Mouse (Mus musculus): Measurements from ENCODE around the gene Cul5. TPM values are rescaled to one million over a fixed set of nuclear protein-coding genes. Genes with fewer than 3 reads are reported as not detected.
A peak's percentile ranks its signal among the peaks of the same experiment; 100 is the strongest.

Cul5 gene
- polyA plus RNA-seq, 1 experiment from 2014 or later: 47.8 TPM

DNA sequence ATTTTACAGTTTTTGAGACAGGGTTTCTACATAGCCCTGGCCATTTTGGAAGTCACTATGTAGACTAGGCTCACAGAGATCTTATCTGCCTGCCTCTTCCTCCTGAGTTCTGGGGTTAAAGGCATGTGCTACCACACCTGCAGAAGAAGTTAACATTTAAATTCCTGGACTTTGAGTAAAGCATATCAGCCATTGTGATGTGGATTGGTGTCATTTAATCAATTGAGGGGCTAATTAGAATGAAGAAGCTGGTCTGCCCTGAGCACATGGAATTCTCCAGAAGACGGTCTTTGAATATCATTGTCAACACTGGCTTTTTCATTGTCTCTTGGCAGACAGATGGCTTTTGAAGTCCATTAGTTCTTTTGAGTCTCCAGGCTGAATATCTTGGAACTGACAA is 11.0 kb upstream of the Cul5 start:
- Histone ChIP-seq H3K27ac (ENCODE audit: low read depth, low read length) (no peak overlapping the region), H3K27me3 (ENCODE audit: control insufficient read depth, insufficient read depth, low read length) (no peaks in the 10 kb centered on the region), H3K4me3 (ENCODE audit: low read depth, low read length) (no peak overlapping the region), H3K4me2 (ENCODE audit: low read depth, low read length, severe bottlenecking) (no peak overlapping the region), H3K36me3 (ENCODE audit: control insufficient read depth, insufficient read depth, low read length) (no peaks in the 10 kb centered on the region), H3K9me3 (ENCODE audit: control insufficient read depth, low read length) (no peaks in the 10 kb centered on the region), H3K9ac (ENCODE audit: low read length) (no peak overlapping the region), H3K4me1 (replicated peaks; ENCODE audit: control insufficient read depth, insufficient read depth, low read length) (no peaks in the 10 kb centered on the region)
- 87% methylated on average over 1 of the region's 1 CpGs for WGBS
- no peak for DNase-seq (ENCODE audit: low spot score)
- no peak for ATAC-seq (replicated peaks; ENCODE audit: low FRiP score)

DNA sequence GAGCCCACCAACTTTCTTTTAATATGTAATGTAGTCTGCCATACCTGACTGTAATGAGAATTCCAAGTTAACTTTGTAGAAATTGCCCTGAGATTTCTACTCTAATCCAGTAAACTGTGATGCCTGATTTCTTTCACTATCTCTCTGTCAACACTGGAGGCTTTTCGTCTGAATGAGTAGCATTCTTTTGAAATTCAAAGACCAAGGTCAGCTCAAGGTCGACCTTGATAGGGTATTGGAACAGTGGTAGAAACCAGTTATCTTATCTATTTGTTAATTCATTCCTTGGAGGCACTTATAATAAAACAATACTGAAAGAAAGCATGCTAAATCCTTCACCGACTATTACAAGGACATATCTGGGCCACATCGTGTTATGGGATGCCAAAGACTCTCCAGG is 7.1 kb upstream of the Cul5 start:
- Histone ChIP-seq H3K4me2 (ENCODE audit: low read depth, low read length, severe bottlenecking) (no peak overlapping the region), H3K4me3 (ENCODE audit: low read depth, low read length) (no peak overlapping the region), H3K27ac (ENCODE audit: low read depth, low read length) (no peak overlapping the region), H3K27me3 (ENCODE audit: control insufficient read depth, insufficient read depth, low read length) (no peaks in the 10 kb centered on the region), H3K4me1 (replicated peaks; ENCODE audit: control insufficient read depth, insufficient read depth, low read length) (no peaks in the 10 kb centered on the region), H3K9ac (ENCODE audit: low read length) (no peak overlapping the region), H3K36me3 (ENCODE audit: control insufficient read depth, insufficient read depth, low read length) (no peaks in the 10 kb centered on the region), H3K9me3 (ENCODE audit: control insufficient read depth, low read length) (no peaks in the 10 kb centered on the region)
- ATAC-seq (replicated peaks; ENCODE audit: low FRiP score): no peak
- no peak for DNase-seq (ENCODE audit: low spot score)
- whole genome bisulfite sequencing: 74% methylated on average over 4 of the region's 4 CpGs

DNA sequence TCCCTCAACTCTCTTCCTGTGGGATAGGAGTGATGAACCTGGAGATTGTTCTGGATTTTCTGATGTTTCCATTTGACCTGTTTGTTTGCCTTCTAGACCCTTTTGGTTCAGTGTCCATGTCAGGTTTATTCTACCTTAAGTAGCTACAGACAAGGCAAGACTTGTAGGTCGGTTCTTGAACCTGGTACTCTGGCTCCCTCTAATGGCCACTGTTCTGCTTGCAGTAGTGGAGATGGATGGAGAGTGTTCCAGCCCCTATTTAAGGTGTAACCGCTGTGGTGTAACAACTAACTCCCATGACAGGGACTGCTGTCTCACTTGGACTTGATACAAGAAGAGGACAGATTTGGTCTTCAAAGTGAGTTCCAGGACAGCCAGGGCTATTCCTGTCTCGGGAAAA is 3.8 kb upstream of the Cul5 start:
- Histone ChIP-seq H3K27ac (ENCODE audit: low read depth, low read length) (no peak overlapping the region), H3K4me2 (ENCODE audit: low read depth, low read length, severe bottlenecking) (no peak overlapping the region), H3K27me3 (ENCODE audit: control insufficient read depth, insufficient read depth, low read length) (no peaks in the 10 kb centered on the region), H3K4me1 (replicated peaks; ENCODE audit: control insufficient read depth, insufficient read depth, low read length) (no peaks in the 10 kb centered on the region), H3K4me3 (ENCODE audit: low read depth, low read length) (no peak overlapping the region), H3K9ac (ENCODE audit: low read length) (no peak overlapping the region), H3K9me3 (ENCODE audit: control insufficient read depth, low read length) (no peaks in the 10 kb centered on the region), H3K36me3 (ENCODE audit: control insufficient read depth, insufficient read depth, low read length) (no peaks in the 10 kb centered on the region)
- peak; percentile 75 for DNase-seq (ENCODE audit: low spot score)
- WGBS: 14% methylated on average over 3 of the region's 3 CpGs
- ATAC-seq (replicated peaks; ENCODE audit: low FRiP score): peak; percentile 51; the same call in 1 of the 2 replicates

DNA sequence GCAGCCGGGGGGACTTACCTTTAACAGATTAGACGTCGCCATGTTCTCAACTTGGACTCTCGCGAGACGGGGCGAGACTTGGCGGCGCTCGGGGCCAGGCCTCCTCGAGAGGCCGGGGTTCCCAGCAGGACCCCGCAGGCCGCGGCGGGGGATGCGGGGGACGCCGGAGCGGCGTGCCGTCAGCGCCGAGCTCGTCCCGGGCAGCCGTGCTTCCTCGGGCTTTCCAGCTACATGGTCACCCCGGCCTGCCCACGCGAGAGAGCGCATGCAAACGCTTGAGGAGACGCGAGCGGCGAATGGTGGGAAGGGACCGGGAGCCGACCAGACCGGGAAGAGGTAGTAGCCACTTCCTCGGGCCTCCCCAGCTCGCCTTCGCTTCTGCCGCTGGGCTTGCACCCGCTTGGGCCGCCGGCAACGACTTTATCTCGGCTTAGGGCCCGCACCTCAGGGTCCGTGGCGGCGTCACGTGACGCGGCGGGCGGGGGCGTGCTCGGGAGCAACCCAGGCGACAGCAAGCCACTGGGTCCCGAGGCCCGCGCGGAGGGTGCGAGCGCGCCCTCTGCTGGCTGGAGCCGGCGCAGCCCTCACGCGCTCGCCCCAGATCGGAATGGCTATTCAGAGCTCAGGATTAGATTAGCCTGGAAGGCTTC is 2.7 kb downstream of the Cul5 start:
- WGBS: under 1% methylated on average over 70 of the region's 74 CpGs
- Histone ChIP-seq H3K9me3 (ENCODE audit: control insufficient read depth, low read length) (no peaks in the 10 kb centered on the region), H3K4me1 (replicated peaks; ENCODE audit: control insufficient read depth, insufficient read depth, low read length) (peaks cover 3% of the 10 kb centered on the region; the same call in 1 of the 2 replicates), H3K27me3 (ENCODE audit: control insufficient read depth, insufficient read depth, low read length) (no peaks in the 10 kb centered on the region), H3K4me3 (ENCODE audit: low read depth, low read length) (peak overlapping the region; percentile 91), H3K27ac (ENCODE audit: low read depth, low read length) (peak overlapping the region; percentile 91), H3K4me2 (ENCODE audit: low read depth, low read length, severe bottlenecking) (peak overlapping the region; percentile 77), H3K36me3 (ENCODE audit: control insufficient read depth, insufficient read depth, low read length) (no peaks in the 10 kb centered on the region), H3K9ac (ENCODE audit: low read length) (peak overlapping the region; percentile 98)
- ATAC-seq (replicated peaks; ENCODE audit: low FRiP score) (peak; percentile 97), DNase-seq (ENCODE audit: low spot score) (peak; percentile 95)

DNA sequence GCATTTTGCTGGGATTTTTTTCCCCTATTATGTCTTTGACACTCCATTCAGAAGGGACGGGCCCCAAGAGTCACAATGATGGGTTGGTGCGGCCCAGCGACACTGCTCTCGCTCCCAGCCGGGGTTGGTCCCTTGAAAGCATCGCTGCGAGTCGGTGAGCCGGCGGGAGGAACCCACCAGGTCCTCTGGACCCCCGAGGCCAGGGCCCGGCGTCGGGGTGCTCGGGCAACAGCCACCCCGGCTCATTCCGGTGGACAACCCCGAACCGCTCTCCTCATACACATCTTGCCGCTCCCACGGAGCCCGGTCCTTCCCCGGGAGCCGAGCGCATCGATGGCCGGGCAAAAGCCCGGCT is 3.2 kb downstream of the Cul5 start:
- DNase-seq (ENCODE audit: low spot score) (no peak), ATAC-seq (replicated peaks; ENCODE audit: low FRiP score) (no peak; the same call in 1 of the 2 replicates)
- WGBS: 0% methylated on average over 28 of the region's 28 CpGs
- peak overlapping the region; percentile 91 for H3K27ac ChIP-seq (ENCODE audit: low read depth, low read length)
- H3K9ac ChIP-seq (ENCODE audit: low read length): peak overlapping the region; percentile 98
- H3K4me1 ChIP-seq (replicated peaks; ENCODE audit: control insufficient read depth, insufficient read depth, low read length): peaks cover 3% of the 10 kb centered on the region; the same call in 1 of the 2 replicates
- H3K27me3 ChIP-seq (ENCODE audit: control insufficient read depth, insufficient read depth, low read length): no peaks in the 10 kb centered on the region
- no peaks in the 10 kb centered on the region for H3K36me3 ChIP-seq (ENCODE audit: control insufficient read depth, insufficient read depth, low read length)
- H3K9me3 ChIP-seq (ENCODE audit: control insufficient read depth, low read length): no peaks in the 10 kb centered on the region
- H3K4me3 ChIP-seq (ENCODE audit: low read depth, low read length): peak overlapping the region; percentile 91
- peak overlapping the region; percentile 77 for H3K4me2 ChIP-seq (ENCODE audit: low read depth, low read length, severe bottlenecking)

DNA sequence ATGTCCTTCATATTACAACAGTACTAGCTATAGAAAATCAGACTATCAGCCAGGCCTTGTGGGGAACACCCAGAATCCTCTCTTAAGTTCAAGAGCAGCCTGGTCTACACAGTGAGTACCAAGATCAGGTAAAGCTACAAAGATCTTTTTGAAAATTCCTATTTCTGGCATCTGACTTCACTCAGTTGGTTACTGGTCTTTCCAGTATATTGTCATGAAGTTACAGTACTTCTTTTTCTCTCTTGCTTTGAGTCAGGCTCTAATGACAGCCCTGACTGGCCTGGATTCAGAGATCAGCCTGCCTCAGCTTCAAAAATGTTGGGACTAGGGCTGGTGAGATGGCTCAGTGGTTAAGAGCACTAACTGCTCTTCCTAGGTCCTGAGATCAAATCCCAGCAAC is 4.4 kb downstream of the Cul5 start:
- Histone ChIP-seq H3K36me3 (ENCODE audit: control insufficient read depth, insufficient read depth, low read length) (no peaks in the 10 kb centered on the region), H3K9me3 (ENCODE audit: control insufficient read depth, low read length) (no peaks in the 10 kb centered on the region), H3K4me1 (replicated peaks; ENCODE audit: control insufficient read depth, insufficient read depth, low read length) (peaks cover 3% of the 10 kb centered on the region; the same call in 1 of the 2 replicates), H3K4me2 (ENCODE audit: low read depth, low read length, severe bottlenecking) (no peak overlapping the region), H3K9ac (ENCODE audit: low read length) (no peak overlapping the region), H3K4me3 (ENCODE audit: low read depth, low read length) (no peak overlapping the region), H3K27ac (ENCODE audit: low read depth, low read length) (no peak overlapping the region), H3K27me3 (ENCODE audit: control insufficient read depth, insufficient read depth, low read length) (no peaks in the 10 kb centered on the region)
- ATAC-seq (replicated peaks; ENCODE audit: low FRiP score): no peak
- no peak for DNase-seq (ENCODE audit: low spot score)

DNA sequence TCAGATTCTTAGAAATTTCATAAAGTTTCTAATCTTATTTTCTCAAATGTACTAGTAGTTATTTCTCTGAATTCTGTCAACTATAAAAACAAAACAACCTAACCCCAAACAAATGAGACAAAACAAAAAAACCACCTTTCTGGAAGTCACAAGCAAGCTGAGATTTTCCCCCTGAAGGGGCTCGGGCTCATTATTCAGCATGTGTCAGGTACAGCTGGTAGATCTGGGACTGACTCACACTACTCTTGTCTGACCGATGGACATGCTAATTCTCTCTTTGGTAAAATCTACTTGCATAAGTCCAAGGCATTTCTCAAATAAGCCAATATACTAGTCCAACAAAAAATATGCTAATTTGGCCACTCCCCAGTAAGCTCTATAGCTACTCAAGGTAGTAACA is 5.0 kb downstream of the Cul5 start:
- Histone ChIP-seq H3K4me2 (ENCODE audit: low read depth, low read length, severe bottlenecking) (no peak overlapping the region), H3K27me3 (ENCODE audit: control insufficient read depth, insufficient read depth, low read length) (no peaks in the 10 kb centered on the region), H3K9me3 (ENCODE audit: control insufficient read depth, low read length) (no peaks in the 10 kb centered on the region), H3K27ac (ENCODE audit: low read depth, low read length) (no peak overlapping the region), H3K9ac (ENCODE audit: low read length) (no peak overlapping the region), H3K4me1 (replicated peaks; ENCODE audit: control insufficient read depth, insufficient read depth, low read length) (peaks cover 3% of the 10 kb centered on the region; the same call in 1 of the 2 replicates), H3K4me3 (ENCODE audit: low read depth, low read length) (no peak overlapping the region), H3K36me3 (ENCODE audit: control insufficient read depth, insufficient read depth, low read length) (no peaks in the 10 kb centered on the region)
- DNase-seq (ENCODE audit: low spot score) (no peak), ATAC-seq (replicated peaks; ENCODE audit: low FRiP score) (no peak)
- 74% methylated on average over 2 of the region's 2 CpGs for WGBS

DNA sequence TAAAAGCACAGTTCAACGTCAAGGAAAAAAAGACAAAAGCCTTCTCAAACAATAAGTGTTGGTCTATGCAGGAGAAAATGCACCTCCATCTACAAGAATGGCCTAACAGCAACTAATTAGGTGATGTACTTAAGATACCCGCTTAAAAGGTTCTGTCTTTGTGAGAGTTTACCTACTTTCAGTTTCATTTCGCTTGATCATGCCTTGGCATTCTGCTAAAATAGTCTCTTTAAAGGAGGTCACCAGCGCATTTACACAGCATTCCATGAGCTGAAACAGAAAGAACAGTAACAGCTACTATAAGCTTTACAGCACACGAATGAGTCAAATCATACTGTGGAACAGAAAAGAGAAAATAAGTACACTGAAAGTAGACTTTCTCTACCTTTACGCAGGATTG is 35.0 kb downstream of the Cul5 start:
- Histone ChIP-seq H3K9me3 (ENCODE audit: control insufficient read depth, low read length) (no peaks in the 10 kb centered on the region), H3K4me1 (replicated peaks; ENCODE audit: control insufficient read depth, insufficient read depth, low read length) (no peaks in the 10 kb centered on the region), H3K4me3 (ENCODE audit: low read depth, low read length) (no peak overlapping the region), H3K9ac (ENCODE audit: low read length) (no peak overlapping the region), H3K4me2 (ENCODE audit: low read depth, low read length, severe bottlenecking) (no peak overlapping the region), H3K27ac (ENCODE audit: low read depth, low read length) (no peak overlapping the region), H3K36me3 (ENCODE audit: control insufficient read depth, insufficient read depth, low read length) (no peaks in the 10 kb centered on the region; the same call in 1 of the 2 replicates), H3K27me3 (ENCODE audit: control insufficient read depth, insufficient read depth, low read length) (no peaks in the 10 kb centered on the region)
- WGBS: 94% methylated on average over 6 of the region's 6 CpGs
- ATAC-seq (replicated peaks; ENCODE audit: low FRiP score) (no peak), DNase-seq (ENCODE audit: low spot score) (no peak)

DNA sequence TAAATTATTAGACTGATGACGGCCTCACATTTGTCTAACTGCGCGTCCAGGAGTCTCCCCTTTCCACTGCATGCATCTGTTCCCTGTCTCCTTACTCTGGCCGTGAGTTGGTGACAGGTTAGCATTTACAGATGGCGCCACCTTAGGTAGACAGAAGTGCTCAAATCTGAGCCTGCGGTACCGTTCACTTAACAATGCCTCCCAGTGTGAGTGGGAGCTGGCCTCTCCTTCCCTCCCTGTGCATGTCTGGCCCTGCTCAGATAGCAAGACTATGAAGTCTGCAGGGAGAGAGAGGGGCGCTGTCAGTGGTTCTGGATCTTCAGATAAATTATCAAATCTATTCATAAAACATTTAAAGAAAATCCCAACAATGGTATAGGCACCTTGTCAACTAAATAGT is 54.6 kb downstream of the Cul5 start:
- ATAC-seq (replicated peaks; ENCODE audit: low FRiP score) (no peak), DNase-seq (ENCODE audit: low spot score) (no peak)
- H3K4me3 ChIP-seq (ENCODE audit: low read depth, low read length): no peak overlapping the region
- 81% methylated on average over 8 of the region's 8 CpGs for WGBS
- H3K9me3 ChIP-seq (ENCODE audit: control insufficient read depth, low read length): no peaks in the 10 kb centered on the region
- H3K27me3 ChIP-seq (ENCODE audit: control insufficient read depth, insufficient read depth, low read length): no peaks in the 10 kb centered on the region
- no peaks in the 10 kb centered on the region; the same call in 1 of the 2 replicates for H3K36me3 ChIP-seq (ENCODE audit: control insufficient read depth, insufficient read depth, low read length)
- no peak overlapping the region for H3K27ac ChIP-seq (ENCODE audit: low read depth, low read length)
- H3K9ac ChIP-seq (ENCODE audit: low read length): no peak overlapping the region
- H3K4me1 ChIP-seq (replicated peaks; ENCODE audit: control insufficient read depth, insufficient read depth, low read length): no peaks in the 10 kb centered on the region
- no peak overlapping the region for H3K4me2 ChIP-seq (ENCODE audit: low read depth, low read length, severe bottlenecking)

All from forebrain, embryonic 11.5 days (tissue).